Mouse (Mus musculus) testis, adult 2 months (tissue): Measurements from ENCODE around the gene Stxbp4. TPM values are rescaled to one million over a fixed set of nuclear protein-coding genes. Genes with fewer than 3 reads are reported as not detected.

Experiments
- H3K27ac ChIP-seq: fragments of 200-500 bp; 2 replicates; pipeline ENCODE4 v1.5.1; 2012; ENCODE audit warnings: low read depth, low read length; ENCODE audit not compliant: control insufficient read depth, insufficient read depth
- H3K27me3 ChIP-seq: fragments of 200-500 bp; 2 replicates; pipeline ENCODE4 v1.6.1; 2012; ENCODE audit warnings: mild to moderate bottlenecking, low read length, moderate library complexity; ENCODE audit not compliant: control insufficient read depth, insufficient read depth
- H3K36me3 ChIP-seq: fragments of 200-500 bp; 2 replicates; pipeline ENCODE4 v1.6.1; 2012; ENCODE audit warnings: mild to moderate bottlenecking, low read length; ENCODE audit not compliant: control insufficient read depth, insufficient read depth
- H3K4me1 ChIP-seq: fragments of 200-500 bp; 2 replicates; pipeline ENCODE4 v1.6.1; 2012; ENCODE audit warnings: low read length; ENCODE audit not compliant: control insufficient read depth, insufficient read depth
- H3K4me3 ChIP-seq: fragments of 200-500 bp; 2 replicates; pipeline ENCODE4 v1.5.1; 2012; ENCODE audit warnings: low read depth, mild to moderate bottlenecking, low read length, moderate library complexity, mixed read lengths; ENCODE audit not compliant: control insufficient read depth
- CTCF ChIP-seq: fragments of 200-500 bp; IDR thresholded peaks from 2 replicates; pipeline ENCODE4 v1.5.1; 2012; ENCODE audit warnings: low read depth, mild to moderate bottlenecking, inconsistent platforms, low read length, moderate library complexity; ENCODE audit not compliant: control insufficient read depth, insufficient read depth, insufficient replicate concordance
- POLR2A ChIP-seq: fragments of 200-500 bp; IDR thresholded peaks from 2 replicates; pipeline ENCODE4 v1.6.1; 2012; ENCODE audit warnings: low read depth, mild to moderate bottlenecking, inconsistent platforms, low read length, moderate library complexity; ENCODE audit not compliant: control insufficient read depth
- polyA plus RNA-seq: library from polyadenylated mRNA; depleted of rRNA; stranded (reverse); fragments of >200 nt; gene quantifications from 2 replicates; pipeline ENCODE4 v1.2.3, GENCODE M21; 2012

The Stxbp4 gene
- polyA plus RNA-seq, 1 experiment = 1.4 TPM

- H3K36me3 ChIP-seq = no peaks in the 10 kb centered on the region
Measured at GRCm38 (mm10) chr11:90512538-90513219, 125.2 kb downstream of the Stxbp4 start.

GRCm38 (mm10) chr11:90501846-90502245, 136.0 kb downstream of the Stxbp4 start:
- no peak overlapping the region for H3K27ac ChIP-seq
- H3K36me3 ChIP-seq = no peaks in the 10 kb centered on the region
- no peak overlapping the region for H3K4me3 ChIP-seq
- TF ChIP-seq POLR2A = no peak
- TF ChIP-seq CTCF = no peak
- no peaks in the 10 kb centered on the region for H3K4me1 ChIP-seq
- H3K27me3 ChIP-seq = no peaks in the 10 kb centered on the region

More at GRCm38 (mm10) chr11:90512538-90513219, 125.2 kb downstream of the Stxbp4 start:
- no peaks in the 10 kb centered on the region for H3K4me1 ChIP-seq
- no peak overlapping the region for H3K27ac ChIP-seq
- H3K27me3 ChIP-seq = no peaks in the 10 kb centered on the region
- H3K4me3 ChIP-seq = no peak overlapping the region
- TF ChIP-seq CTCF = no peak

- Histone ChIP-seq H3K4me3 (no peak overlapping the region), H3K27ac (no peak overlapping the region), H3K4me1 (no peaks in the 10 kb centered on the region), H3K27me3 (no peaks in the 10 kb centered on the region), H3K36me3 (no peaks in the 10 kb centered on the region)
- TF ChIP-seq POLR2A (no peak), CTCF (no peak)
Measured at GRCm38 (mm10) chr11:90499918-90500317, 138.0 kb downstream of the Stxbp4 start.

GRCm38 (mm10) chr11:90498461-90498860, 139.4 kb downstream of the Stxbp4 start:
- no peak for TF ChIP-seq CTCF
- TF ChIP-seq POLR2A = no peak

GRCm38 (mm10) chr11:90494981-90495380, 142.9 kb downstream of the Stxbp4 start:
- Histone ChIP-seq H3K4me1 (no peaks in the 10 kb centered on the region), H3K27ac (no peak overlapping the region), H3K36me3 (no peaks in the 10 kb centered on the region), H3K27me3 (no peaks in the 10 kb centered on the region), H3K4me3 (no peak overlapping the region)
- TF ChIP-seq POLR2A = no peak

More at GRCm38 (mm10) chr11:90498461-90498860, 139.4 kb downstream of the Stxbp4 start:
- Histone ChIP-seq H3K4me1 (no peaks in the 10 kb centered on the region), H3K27me3 (no peaks in the 10 kb centered on the region), H3K4me3 (no peak overlapping the region), H3K36me3 (no peaks in the 10 kb centered on the region), H3K27ac (no peak overlapping the region)

GRCm38 (mm10) chr11:90492511-90492910, 145.4 kb downstream of the Stxbp4 start:
- no peaks in the 10 kb centered on the region for H3K27me3 ChIP-seq
- no peaks in the 10 kb centered on the region for H3K36me3 ChIP-seq
- H3K27ac ChIP-seq = no peak overlapping the region
- H3K4me3 ChIP-seq = no peak overlapping the region
- no peak for TF ChIP-seq CTCF
- no peak for TF ChIP-seq POLR2A
- no peaks in the 10 kb centered on the region for H3K4me1 ChIP-seq

GRCm38 (mm10) chr11:90489166-90489565, 148.7 kb downstream of the Stxbp4 start:
- TF ChIP-seq CTCF (no peak), POLR2A (no peak)
- no peaks in the 10 kb centered on the region for H3K27me3 ChIP-seq
- H3K4me1 ChIP-seq = no peaks in the 10 kb centered on the region
- no peak overlapping the region for H3K27ac ChIP-seq
- H3K4me3 ChIP-seq = no peak overlapping the region
- no peaks in the 10 kb centered on the region for H3K36me3 ChIP-seq
